Mouse (Mus musculus) activated CD4-positive, CD25-positive, alpha-beta regulatory T cell, adult 9 weeks (primary cell): Measurements from ENCODE around the gene Ces2g. TPM values are rescaled to one million over a fixed set of nuclear protein-coding genes. Genes with fewer than 3 reads are reported as not detected.

Experiments
- polyA plus RNA-seq: library from polyadenylated mRNA; unstranded; fragments of 100-300 nt; shearing (Covaris generic); gene quantifications from one replicate; pipeline ENCODE4 v1.2.1, GENCODE M21; 2017

Ces2g gene
- 0.29 TPM for polyA plus RNA-seq

DNA sequence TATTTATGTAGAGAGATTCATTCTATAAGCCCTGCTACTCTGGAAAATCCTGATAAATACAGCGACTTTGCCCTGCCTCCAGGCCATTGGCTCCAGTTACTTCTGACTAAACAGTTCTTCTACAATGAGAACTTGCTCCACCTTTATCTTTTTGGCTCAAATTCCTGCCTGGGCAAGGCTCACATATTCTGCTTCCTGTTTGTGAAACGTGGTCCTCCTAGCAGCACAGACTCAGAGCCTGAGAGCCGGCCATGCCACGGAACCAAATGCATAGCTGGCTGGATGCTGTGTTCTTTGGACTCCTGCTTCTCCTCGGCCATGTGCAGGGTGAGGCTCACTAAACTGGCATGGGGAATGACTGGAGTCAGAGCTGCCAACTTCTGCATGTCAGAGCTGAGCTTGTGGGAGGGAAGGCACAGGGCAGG is at the start of gene Ces2g:
Gene Ces2g (plus strand): TSS at position 182 of the 425 bp plus-strand sequence.

DNA sequence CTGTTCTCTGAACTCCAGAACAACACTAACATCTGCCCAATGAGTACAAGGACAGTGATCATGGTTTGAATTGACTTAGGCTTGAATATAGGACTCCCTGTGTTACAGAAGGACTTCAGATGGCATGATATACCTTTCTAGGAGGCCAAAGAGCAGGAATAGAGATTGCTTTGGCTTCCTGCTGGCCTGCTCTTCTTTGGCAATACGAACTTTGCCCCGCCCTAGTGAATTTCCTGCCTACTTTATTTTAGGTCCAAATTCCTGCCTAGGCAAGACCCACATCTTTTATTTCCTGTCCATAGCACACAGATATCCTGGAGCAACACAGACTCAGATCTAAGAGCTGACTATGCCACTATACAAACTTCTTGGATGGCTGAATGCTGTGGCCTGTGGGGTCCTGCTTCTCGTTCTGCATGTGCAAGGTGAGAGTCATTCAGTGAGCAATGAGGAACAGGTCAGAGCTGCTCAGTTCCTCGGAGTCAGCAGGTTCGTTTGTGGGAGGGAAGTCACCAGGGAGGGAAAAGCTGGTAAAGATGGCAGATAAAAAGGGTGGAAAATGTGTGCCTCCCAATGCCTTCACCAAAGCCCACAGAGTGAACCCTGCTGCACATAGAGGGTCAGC is 35.4 kb upstream of the Ces2g start, which contains the start of gene Ces2e:
Gene Ces2e (plus strand): TSS at position 289 of the 625 bp plus-strand sequence.

DNA sequence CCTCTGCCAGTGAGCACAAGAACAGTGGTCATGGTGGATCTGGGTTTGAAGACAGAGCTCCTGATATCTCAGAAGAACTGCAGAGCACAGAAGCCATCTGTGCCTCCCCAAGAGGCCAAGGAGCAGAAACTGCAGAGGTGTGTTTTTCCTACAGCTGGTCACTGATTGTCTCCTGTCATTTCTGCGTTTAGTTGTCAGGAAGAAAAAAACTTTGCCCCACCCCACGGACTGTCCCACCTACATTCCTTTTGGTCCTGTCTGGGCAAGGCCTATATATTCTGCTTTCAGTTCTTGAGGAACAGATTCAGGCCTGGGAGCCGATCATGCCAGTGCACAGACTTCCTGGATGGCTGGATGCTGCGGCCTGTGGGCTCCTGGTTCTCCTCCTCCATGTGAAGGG is 14.5 kb upstream of the Ces2g start, which contains the start of gene Ces2f:
Gene Ces2f (plus strand): TSS at position 301 of the 400 bp plus-strand sequence.

DNA sequence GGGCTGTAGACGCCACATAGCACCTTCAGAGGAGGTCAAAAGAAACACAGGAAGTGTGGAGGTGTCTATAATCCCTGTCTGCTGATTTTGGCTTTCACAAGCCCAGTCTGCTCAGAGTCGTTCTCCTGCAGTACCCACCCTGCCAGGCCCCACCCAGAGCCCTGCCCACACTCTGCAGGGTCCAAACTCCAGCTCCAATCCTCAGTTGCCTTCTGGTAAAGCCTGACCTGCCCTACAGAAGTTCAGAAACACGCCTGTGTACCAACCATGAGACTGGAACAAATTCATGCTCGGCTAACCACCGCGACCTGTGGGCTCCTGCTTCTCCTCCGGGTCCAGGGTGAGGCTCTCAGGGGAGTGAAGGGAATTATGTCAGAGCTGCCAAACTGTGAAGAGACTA is 39.1 kb downstream of the Ces2g start, which contains the start of gene Ces2h:
Gene Ces2h (plus strand): TSS at position 268 of the 400 bp plus-strand sequence.

Other genes starting within 250 kb of the Ces2g start
- not detected for gene Ces2a, start 227.7 kb upstream of the Ces2g start, polyA plus RNA-seq
- not detected for gene Ces2b, start 130.1 kb upstream of the Ces2g start, polyA plus RNA-seq
- 22.6 TPM for gene Ces2c, start 114.7 kb upstream of the Ces2g start, polyA plus RNA-seq
- gene Ces2e, start 35.5 kb upstream of the Ces2g start, polyA plus RNA-seq = not detected
- not detected for gene Ces2f, start 14.4 kb upstream of the Ces2g start, polyA plus RNA-seq
- not detected for gene Ces2h, start 39.1 kb downstream of the Ces2g start, polyA plus RNA-seq
- not detected for gene Ces3a, start 86.9 kb downstream of the Ces2g start, polyA plus RNA-seq
- not detected for gene Ces3b, start 122.0 kb downstream of the Ces2g start, polyA plus RNA-seq
- not detected for gene Ces4a, start 170.1 kb downstream of the Ces2g start, polyA plus RNA-seq
- 27.3 TPM for gene Cbfb, start 209.0 kb downstream of the Ces2g start, polyA plus RNA-seq